Mouse (Mus musculus) layer of hippocampus, adult 18-20 months (tissue): ENCODE measurements at regions not wholly inside any gene's neighbourhood (a gene's known extent, or its start where the extent isn't known, plus 50 kb on each side); places are given as distances from the start of the nearest gene placed in this dataset.

ENCODE experiments used
- DNase-seq, 2 experiments: peaks; one replicate each; pipeline ENCODE4 v3.0.0; 2022; ENCODE audit warnings: low spot score in 2 of 2

DNA sequence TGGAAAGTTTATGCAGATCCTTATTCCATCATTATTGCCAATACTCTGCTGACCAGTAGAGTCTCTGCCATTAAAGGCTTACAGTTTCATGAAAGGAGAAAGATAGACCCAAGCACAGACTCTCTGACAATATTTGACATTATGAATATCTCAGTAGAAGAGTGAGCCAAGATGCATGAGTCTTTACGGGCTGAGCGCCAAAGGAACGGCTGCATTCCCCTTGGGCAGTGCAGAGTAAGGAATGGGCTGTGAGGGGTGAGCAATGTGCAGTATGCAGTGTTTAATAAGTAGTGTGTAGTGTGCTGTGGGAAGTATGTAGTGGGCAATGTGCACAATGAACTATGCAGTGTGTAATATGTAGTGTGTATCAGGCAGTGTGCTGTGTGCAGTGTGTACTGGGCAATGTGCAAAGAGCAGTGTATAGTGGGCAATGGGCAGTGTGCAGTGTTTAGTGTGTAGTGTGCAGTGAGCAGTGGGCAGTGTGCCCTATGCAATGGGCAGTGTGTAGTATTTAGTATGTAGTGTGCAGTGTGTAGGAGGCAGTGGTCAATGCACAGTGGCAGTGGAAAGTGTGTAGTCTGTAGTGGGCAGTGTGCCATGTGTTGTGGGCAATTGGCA, 671.8 kb downstream of the 5730522E02Rik start:
- DNase-seq = no peak

DNA sequence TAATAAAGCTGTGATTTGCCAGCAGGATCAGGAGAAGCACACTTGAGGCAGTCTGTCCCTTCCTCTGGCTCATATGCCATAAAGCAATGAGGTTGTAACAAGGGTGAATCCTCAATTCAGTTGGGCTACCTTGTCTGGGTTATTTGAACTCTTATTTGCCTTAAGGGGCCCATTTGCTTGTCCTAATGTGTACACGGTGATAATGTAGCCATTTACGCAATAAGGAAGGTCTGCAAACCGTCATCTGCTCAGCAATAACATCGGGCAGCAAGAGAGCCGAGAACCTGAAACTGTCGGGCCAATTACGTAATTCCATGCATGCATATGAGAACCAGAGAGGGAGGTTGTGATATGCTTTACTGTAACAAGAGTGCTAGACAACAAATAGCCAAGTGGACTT, 674.5 kb downstream of the 5730522E02Rik start:
- no peak for DNase-seq

DNA sequence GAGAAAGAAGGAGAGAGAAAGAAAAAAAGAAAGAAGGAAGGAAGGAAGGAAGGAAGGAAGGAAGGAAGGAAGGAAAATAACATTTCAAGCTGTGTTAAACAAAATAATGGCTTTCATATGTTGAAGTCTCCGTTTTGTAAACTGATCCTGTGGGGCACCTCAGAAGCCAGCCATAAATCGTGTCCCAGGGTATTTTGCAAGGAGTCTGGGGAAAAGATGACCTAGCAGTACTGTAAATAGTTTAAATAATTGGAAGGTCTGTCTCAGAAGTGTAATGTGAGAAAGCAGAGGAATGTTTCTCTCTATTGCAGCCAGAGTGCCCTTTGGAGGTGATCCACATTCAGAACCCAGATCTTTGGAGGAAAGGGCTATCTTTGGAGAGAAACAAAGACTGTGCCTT, 677.5 kb downstream of the 5730522E02Rik start:
- DNase-seq = no peak

DNA sequence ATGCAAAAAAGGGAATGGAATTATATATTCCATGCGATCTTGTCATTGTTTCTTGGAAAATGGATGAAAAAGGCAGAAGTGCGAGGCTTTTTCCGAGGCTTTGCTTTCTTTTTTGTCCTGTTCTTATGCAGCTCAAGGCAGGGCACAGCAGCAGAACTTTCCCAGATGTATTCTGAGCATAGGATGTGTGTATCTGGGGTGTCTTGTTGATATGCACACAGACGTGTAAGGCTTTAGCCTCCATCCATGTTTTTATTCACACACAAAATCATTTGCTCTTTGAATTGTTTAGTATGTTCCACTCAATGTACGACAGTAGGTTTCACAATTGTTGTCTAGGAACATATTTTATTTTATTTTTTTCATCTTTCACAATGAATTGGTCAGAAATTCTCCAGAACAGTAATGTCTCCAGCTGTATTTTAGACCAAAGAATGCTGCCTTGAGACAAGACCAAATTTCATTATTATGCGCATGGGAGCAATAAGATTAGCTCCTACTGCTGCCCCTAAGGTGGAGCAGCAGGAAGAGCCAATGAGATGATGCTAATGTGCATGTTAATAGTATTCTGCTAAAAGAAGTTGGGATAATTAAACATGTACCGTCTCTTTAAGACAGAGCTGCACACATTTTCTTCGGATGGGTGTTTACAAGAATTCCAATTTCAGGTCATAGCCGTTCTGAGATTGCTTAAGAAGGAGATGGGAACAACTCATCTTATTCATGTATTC, 678.7 kb downstream of the 5730522E02Rik start:
- no peak for DNase-seq

DNA sequence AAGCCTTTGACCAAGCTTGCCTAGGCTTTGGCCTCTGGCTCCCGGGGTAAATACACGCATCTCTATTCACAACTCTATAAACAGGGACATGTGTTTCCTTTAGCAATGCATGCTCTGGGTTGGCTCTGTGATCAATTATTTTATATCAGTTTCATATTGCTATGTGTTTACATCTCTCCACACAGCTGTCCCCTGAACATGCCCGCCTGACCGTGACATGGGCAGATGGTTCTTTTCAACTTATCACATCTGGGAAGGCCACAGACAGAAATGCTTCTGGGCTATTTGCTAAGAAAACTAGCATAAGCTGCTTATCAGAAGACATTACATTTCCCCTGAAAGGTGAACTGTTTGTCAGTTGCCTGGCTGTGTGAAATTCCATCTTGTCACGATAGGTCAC, 682.5 kb downstream of the 5730522E02Rik start:
- DNase-seq = no peak

DNA sequence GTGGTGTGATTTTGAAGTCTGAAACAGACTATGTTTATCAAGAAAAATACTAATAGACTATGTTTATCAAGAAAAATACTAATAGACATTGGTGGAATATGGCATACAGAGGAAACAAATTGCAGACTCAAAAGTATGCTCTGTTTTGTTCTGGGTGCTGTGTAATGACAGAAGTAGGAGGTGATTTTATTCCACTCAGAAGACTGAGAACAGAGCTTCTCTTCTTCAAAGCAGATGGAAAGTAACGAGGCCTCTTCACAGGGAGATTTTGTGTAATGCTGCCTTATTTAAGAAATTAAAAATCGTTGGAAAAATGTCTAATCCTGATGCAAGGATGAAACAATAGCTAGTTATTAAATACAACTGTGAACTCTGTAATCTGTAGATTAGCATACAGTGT, 691.7 kb downstream of the 5730522E02Rik start:
- DNase-seq = peak in 1 of 2 experiments; percentile 15

DNA sequence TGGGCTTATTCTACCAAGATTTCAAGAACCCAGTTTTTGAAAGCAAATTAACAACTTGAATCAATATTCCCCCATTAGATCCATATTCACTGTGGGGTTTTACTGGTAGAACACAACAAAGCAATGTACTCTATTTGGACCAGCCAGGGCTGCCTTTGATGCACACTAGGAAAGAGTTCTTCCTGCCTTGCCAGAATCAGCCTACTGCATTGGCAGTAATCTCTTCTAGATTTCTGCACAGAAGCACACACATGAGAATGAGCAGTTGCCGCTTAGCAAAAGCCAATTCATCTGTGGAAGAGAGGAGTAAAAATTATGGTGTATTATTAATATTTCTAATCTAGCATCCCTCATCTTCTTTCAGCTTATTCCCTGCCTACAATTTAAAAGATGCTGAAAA, 692.4 kb downstream of the 5730522E02Rik start:
- DNase-seq = peak; percentile 34 to 76

DNA sequence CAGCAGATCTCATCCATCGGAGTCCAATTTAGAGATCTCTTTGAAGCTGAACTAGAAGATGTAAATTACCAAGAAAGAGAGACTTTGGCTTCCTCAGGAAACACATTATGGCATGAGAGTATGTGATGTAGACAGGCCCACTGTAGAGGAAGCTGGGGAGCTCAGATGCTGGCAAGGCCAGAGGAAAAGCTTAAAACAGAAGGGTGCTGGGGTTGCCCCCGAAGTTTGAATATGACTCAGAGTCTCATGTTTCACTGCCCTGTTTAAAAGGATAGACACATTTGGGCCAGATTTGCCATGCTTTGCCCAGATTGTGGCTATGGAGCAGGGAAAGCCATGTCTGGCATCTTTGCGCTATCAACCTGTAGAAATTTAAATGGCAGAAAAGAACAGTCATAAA, 705.1 kb downstream of the 5730522E02Rik start:
- no peak for DNase-seq

DNA sequence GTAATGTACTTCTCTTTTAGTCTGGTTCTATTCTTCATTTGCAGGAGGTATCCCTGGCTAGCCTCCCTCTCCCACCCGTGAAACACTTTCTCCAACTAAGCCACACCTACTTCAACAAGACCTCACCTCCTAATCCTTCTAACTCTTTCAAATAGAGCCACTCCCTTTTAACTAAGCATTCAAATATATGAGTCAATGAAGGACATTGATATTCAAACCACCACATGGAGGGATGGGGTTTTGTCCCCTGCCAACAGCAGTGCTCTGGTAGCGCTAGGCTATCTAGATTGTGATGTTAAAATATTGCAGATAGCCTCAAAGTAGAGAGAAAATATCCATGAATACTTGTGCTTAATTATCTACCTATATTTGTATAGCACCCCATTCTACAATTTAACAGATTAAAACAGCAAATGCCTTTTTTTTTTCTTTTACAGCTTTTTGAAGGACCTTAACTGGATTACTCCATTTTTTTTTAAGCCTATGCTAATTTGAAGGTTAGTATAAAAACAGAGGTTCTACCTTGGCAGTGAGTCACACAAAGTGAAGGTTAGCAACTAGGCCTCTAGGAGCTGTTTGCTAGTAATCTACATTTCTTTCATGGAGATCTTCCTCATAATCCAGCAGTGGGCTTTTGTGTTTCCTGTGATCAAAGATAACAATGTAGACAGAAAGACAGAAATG, 736.7 kb downstream of the 5730522E02Rik start:
- no peak for DNase-seq

DNA sequence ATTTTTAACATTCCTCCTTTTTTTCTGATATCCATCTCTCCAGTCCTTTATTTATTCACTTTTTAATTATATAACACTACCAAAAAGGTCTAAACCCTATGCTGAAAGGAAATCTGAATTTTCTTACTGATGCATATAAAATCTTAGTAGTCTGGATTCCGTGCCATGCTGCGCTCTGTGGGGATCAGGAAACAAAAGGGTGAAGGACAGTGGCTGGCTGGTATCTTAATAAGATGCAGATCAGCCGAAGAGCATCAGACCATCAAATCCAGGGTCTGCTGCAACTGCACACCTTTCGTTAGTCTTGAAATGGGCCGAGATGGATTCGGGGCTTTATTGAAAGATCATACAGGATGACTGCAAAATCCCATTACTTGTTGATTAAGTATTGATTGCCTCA, 740.7 kb downstream of the 5730522E02Rik start:
- no peak for DNase-seq

DNA sequence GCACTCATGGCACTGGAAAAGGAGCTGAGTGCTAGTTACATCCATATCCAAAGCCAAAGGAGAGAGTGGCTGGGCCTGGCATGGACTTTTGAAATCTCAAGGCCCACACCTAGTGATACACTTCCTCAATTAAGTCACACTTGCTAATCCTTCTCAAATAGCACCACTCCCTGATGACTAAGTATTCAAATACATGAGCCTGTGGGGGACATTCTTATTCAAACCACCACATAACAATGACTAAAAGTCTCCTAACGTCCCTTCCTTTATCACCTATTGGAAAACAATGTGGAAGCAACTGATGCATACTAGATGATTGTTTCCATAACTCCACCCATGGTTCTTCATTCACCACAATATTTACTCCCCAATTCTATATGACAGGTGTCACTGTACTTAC, 773.4 kb downstream of the 5730522E02Rik start:
- no peak for DNase-seq

DNA sequence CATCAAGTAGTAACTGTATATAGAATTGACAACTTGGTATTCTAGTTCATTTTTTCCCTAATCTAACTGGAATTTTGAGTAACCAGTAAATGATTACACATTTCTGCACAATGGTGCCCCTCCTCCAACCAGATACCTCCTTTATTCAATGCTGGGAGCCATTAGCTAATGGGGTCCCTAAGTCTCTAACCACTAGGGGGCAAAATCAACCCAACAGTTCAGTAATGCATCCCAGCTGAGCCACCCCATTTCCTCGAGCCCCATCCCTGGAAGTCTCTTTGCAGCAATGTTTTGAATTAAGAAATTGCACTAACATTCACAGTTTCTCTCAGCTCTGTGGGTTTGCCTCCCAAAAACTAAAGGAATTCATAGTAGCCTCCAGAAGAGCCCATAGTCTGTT, 774.9 kb downstream of the 5730522E02Rik start:
- DNase-seq = peak in 1 of 2 experiments; percentile 34

DNA sequence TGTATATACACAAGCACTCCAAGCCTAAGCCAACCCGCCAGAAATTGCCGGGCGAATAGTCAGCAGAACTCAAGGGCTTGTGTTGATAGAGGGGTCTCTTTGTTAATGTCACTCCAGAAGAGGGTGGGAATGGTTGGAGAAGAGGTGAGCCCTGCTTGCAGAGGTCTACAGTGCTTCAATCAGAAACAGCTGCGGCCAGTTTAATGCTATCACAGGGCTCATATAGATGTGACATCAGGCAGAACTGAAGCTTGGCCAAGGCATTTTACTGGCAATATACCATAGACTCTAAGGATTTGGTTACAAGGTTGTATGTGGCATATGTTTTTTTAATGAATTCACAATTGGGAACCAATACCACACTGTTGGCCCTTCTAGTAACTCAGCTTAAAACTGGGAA, 787.4 kb downstream of the 5730522E02Rik start:
- no peak for DNase-seq

DNA sequence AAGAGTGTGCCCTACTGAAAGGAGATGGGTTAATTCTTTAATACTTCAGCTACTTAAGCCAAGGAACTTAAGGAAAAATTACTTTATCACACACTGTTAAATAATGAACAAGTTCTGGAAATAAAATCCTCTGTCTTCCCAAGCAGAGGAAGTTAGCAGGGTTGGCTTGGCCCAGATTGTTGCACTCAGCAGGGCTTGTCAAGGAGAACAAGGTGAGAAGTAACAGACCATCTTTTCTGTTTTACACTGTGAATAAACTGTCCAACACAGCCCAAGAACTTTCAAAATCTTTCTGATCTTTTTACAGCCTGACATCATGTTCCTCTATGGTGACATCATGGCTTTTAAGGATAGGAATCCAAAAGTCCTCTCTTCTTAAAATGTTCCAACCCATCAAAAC, 789.1 kb downstream of the 5730522E02Rik start:
- DNase-seq = no peak

DNA sequence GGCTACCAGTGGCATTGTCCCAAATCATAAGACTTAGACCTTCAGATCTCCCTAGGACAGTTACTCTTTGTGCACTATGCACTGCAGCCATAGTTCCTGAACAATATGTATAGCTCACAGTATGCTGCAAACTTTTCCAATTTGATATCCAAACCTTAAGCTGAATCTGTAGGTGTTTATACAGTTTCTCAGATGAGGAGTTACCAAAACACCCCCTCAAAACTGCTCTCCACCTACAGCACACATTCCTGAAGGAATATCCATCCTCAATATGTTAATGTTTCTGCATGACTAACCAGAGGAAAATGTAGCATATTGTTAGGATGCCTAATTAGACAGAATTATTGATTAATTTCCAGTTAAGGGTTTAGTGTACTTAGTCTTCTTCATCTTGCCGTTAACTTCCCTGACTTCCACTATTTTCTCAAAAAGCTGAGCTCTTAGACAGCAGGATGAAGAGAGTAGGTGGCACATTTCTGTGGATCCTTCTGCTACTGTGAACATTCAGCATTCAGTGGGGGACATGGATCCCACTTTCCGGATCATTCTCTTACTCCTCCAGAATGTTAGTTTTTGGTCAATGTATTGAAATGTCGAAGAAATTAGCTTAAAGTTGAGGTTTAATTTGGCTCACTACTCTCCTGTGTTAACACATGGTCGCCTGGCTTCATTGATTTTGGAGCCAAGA, 800.0 kb downstream of the 5730522E02Rik start:
- peak in 1 of 2 experiments; percentile 22 for DNase-seq

DNA sequence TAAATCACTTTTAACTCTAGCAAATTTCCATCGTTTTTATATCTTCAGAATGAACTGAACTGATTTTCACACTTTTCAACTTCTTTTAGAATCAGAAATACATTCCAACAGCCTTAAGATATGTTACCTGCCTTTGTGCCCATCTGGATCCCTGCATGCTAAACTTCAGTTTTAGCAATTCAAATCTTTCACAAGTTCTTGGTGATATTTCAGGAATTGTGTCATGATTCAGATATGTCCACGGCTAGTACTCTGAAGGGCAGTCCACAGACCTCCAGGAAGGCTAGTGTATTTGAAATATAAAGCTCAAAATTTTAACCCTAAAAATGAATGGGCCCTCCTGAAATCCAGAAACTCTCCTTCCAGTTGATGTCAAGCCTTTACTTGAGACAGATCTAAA, 818.9 kb downstream of the 5730522E02Rik start:
- DNase-seq = no peak

DNA sequence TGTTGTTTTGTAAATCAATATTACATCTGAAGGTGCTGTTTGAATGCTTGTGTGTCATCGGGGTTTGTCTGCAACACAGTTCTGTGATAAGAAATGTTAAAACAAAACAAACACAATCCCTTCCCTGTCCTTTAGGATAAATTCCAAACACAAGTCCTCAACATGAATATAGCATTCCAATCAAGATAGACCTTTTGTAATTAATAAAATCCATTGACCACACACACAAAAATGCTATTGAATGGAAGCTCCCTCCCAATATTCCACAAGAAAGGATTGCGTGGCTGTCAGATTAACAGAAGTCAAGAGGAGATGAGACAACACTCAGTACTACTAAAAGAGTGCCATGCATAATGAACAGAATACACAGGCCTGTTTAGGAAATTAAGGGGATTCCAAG, 843.5 kb downstream of the 5730522E02Rik start:
- no peak for DNase-seq

DNA sequence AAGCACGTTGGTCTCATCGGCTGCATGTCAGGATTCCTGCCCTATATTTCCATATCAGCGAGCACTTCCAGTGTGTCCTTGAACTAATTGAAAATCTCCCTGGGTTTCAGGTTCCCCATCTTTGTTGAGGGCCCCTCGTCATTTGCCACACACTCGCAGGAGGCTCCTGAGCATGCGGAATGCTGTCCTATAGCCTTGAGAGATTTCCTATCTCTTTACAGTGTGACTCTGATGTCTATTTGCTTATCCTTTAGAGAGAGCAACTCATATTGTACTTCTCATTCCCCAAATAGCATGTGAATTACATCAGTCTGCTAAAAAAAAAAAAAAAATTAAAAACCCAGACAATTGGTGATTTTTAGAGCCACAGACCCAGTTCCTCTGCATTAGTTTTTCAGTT, 845.1 kb downstream of the 5730522E02Rik start:
- DNase-seq = no peak

DNA sequence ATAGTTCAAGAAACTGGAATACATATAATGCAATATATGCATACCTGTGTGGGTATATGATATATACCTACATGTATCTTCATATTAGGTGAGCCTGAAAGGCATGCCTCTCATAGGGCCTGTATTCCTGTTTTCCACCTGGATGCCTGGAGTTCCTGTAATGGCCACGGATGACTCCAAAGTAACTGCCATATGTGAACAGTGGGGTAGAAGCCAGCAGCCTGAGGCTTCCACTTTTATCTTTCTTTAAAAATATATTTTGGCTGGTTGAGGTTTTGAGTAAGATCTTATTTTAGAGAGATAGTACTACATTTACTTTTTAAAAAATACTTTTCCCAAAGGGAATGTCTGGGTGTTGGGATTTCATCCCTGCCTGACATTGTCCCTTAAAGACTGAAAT, 850.8 kb downstream of the 5730522E02Rik start:
- no peak for DNase-seq

DNA sequence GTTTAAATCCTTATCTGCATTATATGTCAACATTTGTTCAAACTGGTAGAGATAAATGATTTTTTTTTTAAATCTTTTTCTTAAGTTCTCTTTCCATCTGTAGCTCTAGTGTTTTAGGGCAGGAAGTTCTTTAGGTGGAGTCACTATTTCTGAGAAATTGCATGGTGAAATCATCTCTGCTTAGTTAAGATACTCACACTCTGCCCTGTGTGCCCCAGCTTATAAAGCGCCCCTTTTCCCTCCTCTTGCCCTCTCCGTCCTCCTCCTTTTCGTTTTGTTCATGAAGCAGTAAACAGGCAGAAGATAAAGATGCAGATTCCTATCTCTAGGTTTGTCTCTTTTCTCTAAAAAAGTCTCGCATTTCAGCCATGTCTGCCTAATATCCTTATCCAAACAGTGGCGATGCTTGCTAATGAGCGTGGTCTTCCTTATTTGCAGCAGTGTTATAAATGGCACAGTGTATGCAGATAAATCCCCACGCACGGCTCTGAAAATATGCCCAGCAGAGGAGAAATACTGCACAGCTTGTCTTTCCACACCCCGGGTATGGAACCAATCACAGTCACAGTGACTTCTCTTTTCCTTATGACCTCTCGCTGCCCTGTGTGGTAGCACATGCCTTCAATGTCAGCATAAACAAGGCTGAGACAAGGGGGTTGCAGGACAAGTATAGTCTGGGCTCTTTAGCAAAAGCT, 852.7 kb downstream of the 5730522E02Rik start:
- peak in 1 of 2 experiments; percentile 64 for DNase-seq
